Mouse (Mus musculus) left cerebral cortex, postnatal 36 days (tissue): ENCODE results near the gene Tpi1. TPM values are rescaled to one million over a fixed set of nuclear protein-coding genes. Genes with fewer than 3 reads are reported as not detected.

Experiments
- DNase-seq, 2 experiments: peaks; one replicate each; pipeline ENCODE4 v3.0.0; 2021 to 2022; ENCODE audit warnings: low spot score in 2 of 2, mixed read lengths in 1 of 2
- intact Hi-C: fragments of 180-260 bp; cut with DNase I; formaldehyde crosslinking; loops from one replicate; pipeline ENCODE4 v1.15.1; 2025
- total RNA-seq, 2 experiments: library from RNA; stranded (reverse); gene quantifications; 2 replicates each; pipeline ENCODE4 v1.2.3; 2021

Tpi1 gene
- total RNA-seq, 2 experiments from 2014 or later: 736 to 850 TPM

DNA sequence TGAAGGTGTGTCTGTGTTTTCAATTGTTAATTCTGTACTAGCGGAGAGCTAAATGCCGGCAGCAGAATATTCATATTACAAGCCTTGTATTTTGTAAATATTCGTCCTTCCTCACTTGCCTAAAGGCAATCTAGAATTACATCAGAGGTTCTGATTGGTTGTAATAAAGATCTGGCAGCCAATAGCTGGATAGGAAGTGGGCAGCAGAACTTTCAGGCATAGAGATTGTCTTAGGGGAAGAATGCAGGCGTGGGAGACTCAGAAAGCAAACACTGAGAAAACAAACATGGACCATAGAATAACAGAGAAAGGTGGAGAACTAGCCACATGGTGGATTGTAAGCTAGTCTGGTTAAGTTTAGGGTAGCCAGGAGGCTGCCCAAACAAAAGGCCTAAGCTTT is 24.0 kb downstream of the Tpi1 start:
- intact Hi-C loops: no loop called here
- DNase-seq: no peak

DNA sequence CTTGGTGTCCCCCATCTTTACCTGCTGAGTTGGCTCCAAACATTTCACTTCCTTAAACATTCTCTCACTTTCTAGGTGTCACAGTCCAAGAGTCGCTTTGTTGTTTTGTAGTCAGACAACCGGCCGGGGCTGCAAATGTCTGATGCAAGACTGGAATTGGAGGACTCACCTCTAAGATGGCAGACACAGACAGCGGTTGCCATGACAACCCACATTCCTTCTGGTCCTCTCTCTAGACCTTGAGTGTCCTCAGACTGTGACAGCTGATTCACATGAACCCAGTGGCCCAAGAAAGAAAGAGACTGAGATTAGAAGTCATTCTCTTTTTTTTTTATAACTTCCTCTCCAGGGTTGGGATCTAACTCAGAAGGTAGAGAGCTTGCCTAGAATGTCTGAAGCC is 24.6 kb downstream of the Tpi1 start:
- intact Hi-C loops: no loop called here
- DNase-seq: no peak

DNA sequence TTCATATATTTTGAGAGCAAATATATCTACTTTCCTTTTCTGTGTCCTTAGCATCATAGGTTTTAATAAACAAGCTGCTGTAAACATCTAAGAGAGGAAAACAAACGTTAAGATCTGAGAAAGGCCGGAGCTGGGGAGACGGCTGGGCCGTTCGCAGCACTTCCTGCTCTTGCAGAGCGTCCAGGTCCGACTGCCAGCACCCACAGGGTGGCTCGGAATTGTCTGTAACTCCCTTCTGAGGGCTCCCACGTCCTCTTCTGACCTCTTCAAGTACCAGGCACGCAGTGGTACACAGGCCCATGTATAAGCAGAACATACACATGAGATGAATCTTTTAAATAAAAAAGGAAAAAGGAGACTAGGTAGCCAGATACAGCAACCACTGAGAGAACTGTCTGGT is 26.4 kb downstream of the Tpi1 start:
- DNase-seq: no peak
- intact Hi-C loops: no loop called here

DNA sequence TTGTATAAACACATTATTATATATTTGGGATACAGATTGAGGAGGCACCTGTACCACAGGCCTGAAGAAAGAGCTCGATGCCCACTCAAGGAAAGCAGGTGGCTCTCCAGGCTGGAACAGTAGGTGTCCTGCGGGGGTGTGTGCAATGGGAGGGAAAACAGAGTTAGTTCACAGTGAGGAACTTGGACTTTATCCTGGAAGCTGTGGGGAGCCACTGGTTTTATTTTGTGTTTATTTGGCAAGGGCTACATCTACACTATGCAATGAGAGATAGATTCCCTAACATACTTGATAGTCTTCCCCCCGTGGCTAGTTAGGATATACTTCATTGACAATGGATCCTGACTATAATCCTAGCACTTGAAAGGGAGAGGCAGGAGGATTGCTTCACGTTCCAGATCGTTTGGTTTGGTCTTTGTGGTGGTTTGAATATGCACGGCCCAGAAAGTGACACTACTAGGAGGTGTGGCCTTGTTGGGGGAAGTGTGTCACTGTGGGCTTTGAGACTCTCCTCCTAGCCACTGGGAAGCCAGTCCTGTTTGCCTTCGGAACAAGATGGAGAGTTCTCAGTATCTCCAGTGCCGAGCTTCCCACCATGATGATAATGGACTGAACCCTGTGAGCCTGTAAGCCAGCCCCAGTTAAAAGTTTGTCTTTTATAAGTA is 27.2 kb downstream of the Tpi1 start:
- no peak for DNase-seq
- intact Hi-C loops: no loop called here

DNA sequence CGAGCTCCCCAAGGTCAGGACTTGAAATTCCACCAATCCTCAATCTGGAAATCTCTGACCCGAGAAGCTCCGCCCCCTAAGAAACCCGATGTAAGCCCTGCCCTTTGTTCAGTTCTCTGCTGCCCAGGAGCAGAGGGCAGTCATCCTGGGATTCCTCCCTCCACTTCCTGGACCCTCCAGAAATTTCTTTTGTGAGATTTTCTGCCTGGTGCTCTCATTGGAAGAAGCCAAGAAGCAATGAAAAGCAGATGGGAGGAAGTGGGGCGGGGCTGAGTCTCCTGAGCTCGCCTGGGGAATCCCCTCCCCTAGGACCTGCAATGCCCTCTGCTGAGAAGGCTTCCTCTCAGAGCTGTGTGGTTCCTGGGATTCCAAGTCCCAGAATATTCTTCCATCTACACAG is 31.7 kb downstream of the Tpi1 start:
- intact Hi-C loops: no loop called here
- DNase-seq: no peak

DNA sequence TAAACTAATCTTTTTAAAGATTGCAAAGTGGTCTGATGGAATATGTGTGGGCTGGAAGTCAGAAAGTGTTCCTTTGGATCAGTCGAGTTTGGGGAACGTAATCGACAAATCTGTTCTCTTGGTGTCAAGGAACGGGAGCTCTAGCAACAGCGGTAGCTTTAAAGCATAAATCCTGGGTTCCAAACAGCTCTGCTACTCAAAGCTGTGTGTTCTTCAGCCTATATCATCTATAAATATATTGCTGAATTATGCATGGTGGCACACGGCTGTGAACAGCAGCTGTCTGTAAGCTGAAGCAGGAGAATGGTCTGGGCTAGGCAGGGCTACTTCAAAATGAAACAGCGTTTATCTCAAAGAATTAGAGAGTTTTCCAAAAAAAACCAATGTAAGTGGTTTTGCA is 33.2 kb downstream of the Tpi1 start:
- no peak for DNase-seq
- intact Hi-C loops: no loop called here

DNA sequence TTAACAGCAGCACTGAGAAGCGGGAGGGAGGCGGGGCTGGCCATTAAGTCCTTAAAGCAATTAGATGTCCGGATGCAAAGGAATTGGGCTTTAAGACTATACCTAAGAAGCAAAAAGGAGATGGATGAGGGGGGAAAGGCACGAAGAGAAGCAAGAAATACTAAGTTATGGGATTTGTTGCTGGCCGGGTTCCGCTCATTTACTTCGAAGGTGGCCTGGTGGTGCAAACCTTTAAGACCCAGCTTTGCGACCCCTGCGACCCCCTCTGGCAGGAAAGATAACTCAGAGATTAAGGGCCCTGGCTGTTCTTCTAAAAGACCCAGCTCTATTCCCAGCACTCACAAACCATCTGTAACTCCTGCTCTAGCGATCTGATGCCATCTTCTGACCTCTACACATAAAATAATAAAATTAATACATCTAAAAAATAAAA is 34.1 kb downstream of the Tpi1 start:
- intact Hi-C loops: no loop called here
- DNase-seq: no peak

DNA sequence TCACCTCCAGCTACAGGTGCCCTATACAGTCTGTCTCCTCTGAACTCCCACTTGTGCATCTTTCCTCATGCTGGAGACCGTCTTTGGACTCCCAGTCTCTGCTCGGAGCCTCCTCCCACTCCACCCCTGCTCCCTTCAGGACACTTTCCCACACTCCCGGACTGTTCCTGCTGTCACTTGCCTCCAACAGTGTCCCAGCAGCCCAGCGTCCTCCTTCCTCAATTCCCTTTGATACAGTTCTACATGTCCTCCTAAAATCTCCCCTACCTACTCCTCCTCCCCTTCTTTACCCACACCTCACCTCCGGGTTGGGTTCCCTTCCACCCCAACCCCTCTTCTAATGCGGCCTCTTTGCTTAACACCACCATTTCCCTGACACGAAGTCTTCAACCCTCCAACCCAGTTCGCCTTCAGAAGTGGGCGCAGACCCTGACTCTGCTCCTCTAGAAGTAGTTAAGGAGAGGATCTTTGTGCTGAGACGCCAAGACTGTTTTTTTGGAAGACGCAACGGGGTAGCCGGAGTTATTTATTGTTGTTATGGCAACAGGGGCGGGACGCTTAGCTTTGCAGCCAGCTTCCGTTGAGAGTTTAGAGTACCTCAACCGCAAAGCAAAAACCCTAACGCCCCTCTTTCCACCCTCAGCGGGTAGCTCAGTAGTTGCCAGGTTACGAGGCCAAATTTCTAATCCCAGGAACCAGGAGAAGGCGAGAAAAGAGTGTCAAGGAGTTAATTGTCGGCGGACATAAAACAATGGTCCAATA is 34.7 kb downstream of the Tpi1 start, which contains the start of gene Lrrc23:
TSS of gene Lrrc23 (minus strand) at position 506 of the 762 bp plus-strand sequence.
- DNase-seq: no peak

DNA sequence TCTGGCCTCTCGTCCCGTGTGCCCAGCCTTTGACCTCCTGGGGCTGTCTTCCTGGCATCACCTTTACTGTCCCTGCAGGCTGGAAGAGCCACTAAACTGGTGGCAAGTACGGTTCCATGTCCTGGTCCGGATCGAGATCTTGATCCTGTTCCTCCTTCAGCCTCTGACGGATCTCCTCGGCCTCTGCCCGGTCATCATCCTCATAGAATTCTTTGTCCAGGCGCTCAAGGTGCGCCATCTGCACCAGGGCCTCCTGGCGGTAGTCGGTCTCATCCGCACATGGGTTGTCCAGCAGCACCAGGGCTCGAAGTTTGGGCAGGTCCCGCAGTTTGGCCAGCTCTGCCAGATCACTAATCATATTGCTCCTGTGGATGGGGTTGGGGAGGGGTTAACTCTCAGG is 43.6 kb downstream of the Tpi1 start:
- intact Hi-C loops: no loop called here
- no peak for DNase-seq

More for the DNA sequence above, 34.7 kb downstream of the Tpi1 start, which contains the start of gene Lrrc23:
- intact Hi-C loops: no loop called here

DNA sequence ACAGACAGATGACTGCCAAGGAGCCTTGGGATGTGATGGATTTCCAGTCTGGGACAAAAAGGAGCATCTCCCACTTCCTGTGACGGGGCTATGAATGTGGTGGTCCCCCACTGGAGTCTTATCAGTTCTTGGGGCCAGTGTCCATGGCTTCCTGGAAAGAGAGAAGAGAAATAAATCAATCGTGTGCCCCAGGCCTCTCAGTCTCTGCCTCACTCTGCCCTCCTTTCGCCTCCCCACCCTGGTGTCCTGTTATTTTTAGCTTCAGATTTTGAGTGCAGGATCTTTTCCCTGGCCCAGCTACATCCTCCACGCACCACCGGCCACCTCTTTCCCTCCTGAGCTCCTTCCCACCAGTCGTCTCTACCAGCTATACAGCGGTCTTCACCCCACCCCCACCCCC is 44.1 kb downstream of the Tpi1 start:
- DNase-seq: no peak
- intact Hi-C loops: no loop called here

DNA sequence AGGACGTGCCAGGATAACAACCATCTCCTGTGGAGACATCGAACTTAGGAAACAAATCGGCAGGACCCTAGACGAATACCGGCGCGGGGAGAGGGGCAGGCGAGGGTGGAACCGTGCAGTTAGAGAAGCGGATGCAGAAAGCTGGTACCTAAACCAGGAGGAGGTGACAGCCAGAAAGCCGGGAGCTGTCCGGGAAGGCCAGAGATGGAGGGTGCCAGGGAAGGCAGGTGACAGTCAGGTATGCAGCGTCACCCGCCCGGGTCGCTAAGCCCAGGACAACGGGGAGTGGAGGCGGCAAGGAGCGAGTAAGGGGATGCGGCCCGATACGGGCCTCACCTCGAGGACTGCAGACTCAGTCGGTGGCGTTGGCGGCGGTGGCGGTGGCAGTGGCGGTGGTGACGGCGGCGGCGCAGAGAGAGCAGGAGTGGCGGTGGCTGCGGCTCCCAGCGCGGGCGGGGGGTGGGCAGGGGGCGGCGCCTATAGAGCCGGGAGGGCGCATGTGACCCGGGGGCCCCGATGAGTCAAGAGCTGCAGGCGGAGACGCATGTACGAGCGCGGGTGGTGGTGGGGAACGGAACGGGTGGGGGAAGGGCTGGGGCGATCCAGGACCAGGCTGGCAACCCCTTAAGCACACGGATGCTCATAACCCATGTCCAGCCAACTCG is 44.9 kb downstream of the Tpi1 start, which contains the start of gene Eno2:
TSS of gene Eno2 (minus strand) at position 573 of the 665 bp plus-strand sequence.
- intact Hi-C loops: loop anchor here (2.0 to 5.0 kb wide), 3 partner anchors 36 to 93 kb away; partner anchors contain the start of gene Gpr162
- peak; percentile 71 to 83 for DNase-seq

DNA sequence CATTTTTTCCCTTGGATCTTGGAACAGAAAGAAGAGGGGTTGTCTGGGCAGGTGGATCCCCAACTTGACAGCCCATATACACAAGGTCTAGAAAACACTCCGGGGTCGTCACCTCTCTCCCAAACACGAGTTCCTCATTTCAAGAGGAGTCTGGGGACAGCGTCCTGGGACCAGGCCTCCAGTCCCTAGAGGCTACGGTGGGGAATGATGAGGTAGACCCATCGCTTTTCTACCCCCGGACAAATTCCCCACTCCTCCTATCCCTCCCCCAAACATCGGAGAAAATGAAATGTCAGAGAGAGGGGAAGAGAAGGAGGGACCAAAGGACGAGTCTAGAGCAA is 45.4 kb downstream of the Tpi1 start:
- intact Hi-C loops: loop anchor here (2.0 to 5.0 kb wide), 3 partner anchors 36 to 94 kb away; partner anchors contain the start of gene Gpr162
- no peak for DNase-seq

DNA sequence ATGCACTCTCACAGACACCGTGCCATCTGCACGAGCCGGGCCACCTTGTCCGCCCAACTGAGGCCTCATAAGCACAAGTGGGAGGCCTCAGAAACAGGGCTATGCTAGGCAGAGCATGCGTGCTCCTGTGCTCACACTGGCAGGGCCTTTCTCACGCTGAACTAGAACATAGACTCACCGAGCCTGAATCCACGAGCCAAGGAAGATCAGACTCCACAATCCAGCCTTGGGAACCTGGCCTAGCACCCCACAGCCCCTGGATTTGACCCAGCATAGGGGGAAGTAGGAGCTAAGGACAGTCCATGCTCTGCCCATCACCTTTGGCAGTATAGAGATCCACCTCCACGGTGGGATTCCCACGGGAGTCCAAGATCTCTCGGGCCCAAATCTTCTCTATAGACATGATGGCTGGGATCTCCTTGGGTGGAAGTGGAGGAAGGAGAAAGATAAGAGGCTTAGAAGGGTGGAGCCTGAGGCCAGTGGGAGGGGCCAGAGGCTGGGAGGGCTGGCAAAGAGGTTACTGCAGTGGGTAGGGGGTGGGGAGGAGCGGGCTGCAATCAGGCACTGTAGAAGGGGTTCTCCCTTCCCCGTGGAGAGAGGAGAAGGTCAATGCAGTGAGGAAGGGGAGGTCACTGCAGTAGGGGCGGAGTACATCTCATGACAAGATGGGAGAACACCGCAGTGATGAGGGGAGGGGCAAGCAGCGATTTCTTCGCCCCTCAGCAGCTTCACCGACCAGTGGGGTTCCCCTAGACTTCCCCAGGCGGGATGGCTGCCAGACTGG is 46.0 kb downstream of the Tpi1 start:
- intact Hi-C loops: loop anchor here (2.0 to 5.0 kb wide), 3 partner anchors 37 to 94 kb away; partner anchors contain the start of gene Gpr162
- DNase-seq: peak in 1 of 2 experiments; percentile 65

DNA sequence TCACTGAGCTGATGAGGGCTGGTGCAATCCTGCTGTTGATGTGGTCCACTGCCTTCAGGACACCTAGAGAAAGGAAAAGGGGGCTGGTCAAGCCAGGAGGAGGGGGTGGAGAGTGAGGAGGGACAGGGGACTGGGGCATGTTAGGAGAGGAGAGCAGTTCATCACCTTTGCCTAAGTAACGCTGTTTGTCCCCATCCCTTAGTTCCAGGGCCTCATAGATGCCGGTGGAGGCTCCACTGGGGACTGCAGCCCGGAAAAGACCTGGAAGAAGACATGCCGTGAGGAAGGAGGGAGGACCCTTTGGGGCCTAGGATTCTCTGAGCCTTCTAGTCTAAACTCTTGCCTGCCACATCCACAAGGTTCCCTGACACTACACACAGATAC is 46.6 kb downstream of the Tpi1 start:
- intact Hi-C loops: loop anchor here (5.0 kb wide), 1 partner anchor 95 kb away; the partner anchor contains the start of gene Gpr162

DNA sequence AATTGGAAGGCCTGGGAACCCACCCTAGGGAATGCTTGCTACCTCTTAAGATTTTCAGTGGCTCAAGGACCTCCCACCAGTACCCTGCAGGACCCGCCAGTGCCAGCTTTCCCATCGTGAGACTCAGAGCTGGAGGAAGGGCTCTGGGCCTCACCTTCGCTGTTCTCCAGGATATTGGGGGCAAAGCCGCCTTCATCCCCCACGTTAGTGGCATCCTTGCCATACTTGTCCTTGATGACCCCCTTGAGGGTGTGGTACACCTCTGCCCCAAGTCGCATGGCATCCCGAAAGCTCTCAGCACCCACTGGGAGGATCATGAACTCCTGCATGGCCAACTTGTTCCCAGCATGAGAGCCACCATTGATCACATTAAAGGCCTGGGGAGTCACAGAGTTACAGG is 48.1 kb downstream of the Tpi1 start:
- no peak for DNase-seq
- intact Hi-C loops: loop anchor here (5.0 kb wide), 1 partner anchor 96 kb away; the partner anchor contains the start of gene Gpr162

More for the DNA sequence above, 46.6 kb downstream of the Tpi1 start:
- no peak for DNase-seq

Other genes starting within 250 kb of the Tpi1 start
- under 1 TPM; 0.15 to 0.23 TPM for gene C1rb, start 244.0 kb downstream of the Tpi1 start, total RNA-seq
- gene C1s2, start 178.2 kb downstream of the Tpi1 start, total RNA-seq: under 1 TPM in 1 of 2 experiments, not detected in 1; 0.32 TPM
- gene Lpcat3, start 151.3 kb downstream of the Tpi1 start, total RNA-seq: 10 to 100 TPM; 20.9 to 23.0 TPM
- gene Emg1, start 102.1 kb downstream of the Tpi1 start, total RNA-seq: 10 to 100 TPM; 41.8 to 45.9 TPM
- 100 to 1,000 TPM; 113 to 127 TPM for gene Phb2, start 102.0 kb downstream of the Tpi1 start, total RNA-seq
- gene Ptpn6, start 75.6 kb downstream of the Tpi1 start, total RNA-seq: 1 to 10 TPM; 3.7 to 6.6 TPM
- 100 to 1,000 TPM; 285 to 313 TPM for gene Grcc10, start 72.9 kb downstream of the Tpi1 start, total RNA-seq
- gene Gm45234, start 58.3 kb downstream of the Tpi1 start, total RNA-seq: not detected
- gene Atn1, start 57.8 kb downstream of the Tpi1 start, total RNA-seq: 100 to 1,000 TPM; 162 to 175 TPM
- 1,000 to 10,000 TPM; 1,042 to 1,110 TPM for gene Eno2, start 44.6 kb downstream of the Tpi1 start, total RNA-seq
- gene Lrrc23, start 34.6 kb downstream of the Tpi1 start, total RNA-seq: 1 to 10 TPM; 1.7 to 1.8 TPM
- gene Spsb2, start 5.6 kb downstream of the Tpi1 start, total RNA-seq: 1 to 10 TPM; 4.9 TPM
- gene Usp5, start 15.2 kb upstream of the Tpi1 start, total RNA-seq: 100 to 1,000 TPM; 191 to 199 TPM
- 1 to 10 TPM; 1.5 to 1.8 TPM for gene Cdca3, start 15.3 kb upstream of the Tpi1 start, total RNA-seq
- under 1 TPM in 1 of 2 experiments, not detected in 1; 0.30 TPM for gene Gnb3, start 26.0 kb upstream of the Tpi1 start, total RNA-seq
- gene P3h3, start 43.5 kb upstream of the Tpi1 start, total RNA-seq: 10 to 100 TPM; 12.6 to 37.2 TPM
- gene Gpr162, start 49.7 kb upstream of the Tpi1 start, total RNA-seq: 100 to 1,000 TPM; 218 to 235 TPM
- gene Cd4, start 73.9 kb upstream of the Tpi1 start, total RNA-seq: 1 to 10 TPM; 5.4 to 5.8 TPM
- 1 to 10 TPM; 2.7 to 3.1 TPM for gene Lag3, start 97.4 kb upstream of the Tpi1 start, total RNA-seq
- gene Ptms, start 105.8 kb upstream of the Tpi1 start, total RNA-seq: 1,000 to 10,000 TPM in 1 of 2 experiments, 100 to 1,000 TPM in 1; 913 to 1,047 TPM
- 100 to 1,000 TPM; 606 to 697 TPM for gene Mlf2, start 117.1 kb upstream of the Tpi1 start, total RNA-seq
- gene Cops7a, start 151.2 kb upstream of the Tpi1 start, total RNA-seq: 100 to 1,000 TPM; 153 to 170 TPM
- 100 to 1,000 TPM; 179 to 184 TPM for gene Pianp, start 182.4 kb upstream of the Tpi1 start, total RNA-seq
- gene Zfp384, start 194.8 kb upstream of the Tpi1 start, total RNA-seq: 10 to 100 TPM; 33.3 to 52.7 TPM
- gene Ing4, start 225.5 kb upstream of the Tpi1 start, total RNA-seq: 10 to 100 TPM; 55.2 to 63.9 TPM
- 10 to 100 TPM in 1 of 2 experiments, 1 to 10 TPM in 1; 8.3 to 13.4 TPM for gene Acrbp, start 235.4 kb upstream of the Tpi1 start, total RNA-seq